Mouse (Mus musculus) spleen, postnatal 10 days (tissue): ENCODE measurements around the gene Trh.

Experiments used
- DNase-seq, 2 experiments: peaks; one replicate each; pipeline ENCODE4 v3.0.0; 2021 to 2022; ENCODE audit warnings: low spot score in 2 of 2

The Trh gene

DNA sequence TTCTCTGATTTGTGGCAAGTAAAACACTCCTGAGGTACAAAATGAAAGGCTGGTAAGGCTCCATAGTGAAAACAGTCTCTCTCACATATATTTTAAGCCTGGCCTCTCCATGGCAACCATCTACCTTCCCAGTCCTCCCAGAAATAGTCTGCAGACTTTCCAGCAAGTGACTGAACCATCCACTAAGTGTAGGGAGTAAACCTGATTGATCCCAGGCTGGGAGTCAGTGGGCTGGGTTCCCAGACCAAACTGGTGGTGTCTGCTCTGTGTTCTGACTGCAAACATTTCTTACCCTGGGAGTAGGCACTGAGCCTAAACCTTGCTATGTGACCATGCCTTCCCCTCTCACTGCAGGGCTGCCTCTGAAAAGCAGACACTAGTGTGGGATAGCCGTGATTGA, 19.5 kb downstream of the Trh start:
- DNase-seq = no peak

DNA sequence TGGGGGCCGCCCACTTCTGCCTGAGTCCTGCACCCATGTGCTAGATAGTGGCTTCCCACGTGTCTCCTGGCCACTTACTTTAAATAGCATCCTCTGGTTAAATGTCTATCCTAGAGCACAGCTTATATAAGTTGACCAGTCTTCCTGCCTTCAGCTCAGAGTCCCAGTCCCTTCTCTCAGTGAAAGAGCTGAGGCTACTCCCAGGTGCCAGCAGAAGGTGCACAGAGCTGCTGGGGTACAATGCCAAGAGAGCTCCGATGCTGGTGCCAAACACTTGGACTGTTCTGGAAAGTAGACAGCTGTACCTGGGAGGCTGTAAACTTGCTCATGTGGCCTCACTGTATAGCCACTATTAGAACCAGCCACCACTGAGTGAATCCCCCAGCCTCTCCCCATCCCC, 22.4 kb downstream of the Trh start:
- DNase-seq = no peak

DNA sequence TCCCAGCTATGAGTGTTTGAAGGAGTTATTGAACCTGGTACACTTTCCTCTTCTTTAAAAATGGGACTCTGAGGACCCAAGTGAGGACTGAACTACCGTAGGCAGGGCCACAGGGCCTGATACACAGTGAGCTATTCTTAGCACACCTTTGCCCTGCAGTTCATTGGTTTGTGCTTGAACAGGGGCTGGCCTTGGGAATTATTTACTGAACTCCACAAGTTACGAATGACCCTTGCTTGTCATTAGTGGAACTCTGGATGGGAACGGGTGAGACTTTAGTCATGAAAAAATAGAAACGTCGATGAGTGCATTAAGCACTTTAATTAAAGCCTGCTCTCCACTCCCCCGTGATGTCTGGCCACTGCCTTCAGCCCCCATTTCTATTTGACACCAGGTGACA, 22.8 kb downstream of the Trh start:
- DNase-seq = no peak

DNA sequence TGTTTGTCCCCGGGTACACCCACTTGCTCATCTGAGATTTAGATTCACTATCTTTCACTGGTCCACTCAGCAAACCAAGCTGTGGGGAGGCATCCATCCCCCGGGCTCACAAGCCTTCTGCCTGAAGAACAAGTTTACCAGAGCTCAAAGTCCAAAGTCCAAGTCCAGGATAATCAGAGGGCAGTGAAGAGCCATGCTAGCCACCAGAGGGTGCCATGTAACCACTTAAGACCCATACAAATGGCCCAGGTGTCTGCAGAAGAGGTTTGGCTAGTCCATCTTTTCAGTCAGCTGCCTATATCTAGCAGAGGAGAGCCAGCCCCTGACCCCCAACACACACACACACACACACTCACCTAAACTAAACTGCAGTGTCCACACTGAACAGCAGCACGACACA, 25.0 kb downstream of the Trh start:
- DNase-seq = peak in 1 of 2 experiments; percentile 46

DNA sequence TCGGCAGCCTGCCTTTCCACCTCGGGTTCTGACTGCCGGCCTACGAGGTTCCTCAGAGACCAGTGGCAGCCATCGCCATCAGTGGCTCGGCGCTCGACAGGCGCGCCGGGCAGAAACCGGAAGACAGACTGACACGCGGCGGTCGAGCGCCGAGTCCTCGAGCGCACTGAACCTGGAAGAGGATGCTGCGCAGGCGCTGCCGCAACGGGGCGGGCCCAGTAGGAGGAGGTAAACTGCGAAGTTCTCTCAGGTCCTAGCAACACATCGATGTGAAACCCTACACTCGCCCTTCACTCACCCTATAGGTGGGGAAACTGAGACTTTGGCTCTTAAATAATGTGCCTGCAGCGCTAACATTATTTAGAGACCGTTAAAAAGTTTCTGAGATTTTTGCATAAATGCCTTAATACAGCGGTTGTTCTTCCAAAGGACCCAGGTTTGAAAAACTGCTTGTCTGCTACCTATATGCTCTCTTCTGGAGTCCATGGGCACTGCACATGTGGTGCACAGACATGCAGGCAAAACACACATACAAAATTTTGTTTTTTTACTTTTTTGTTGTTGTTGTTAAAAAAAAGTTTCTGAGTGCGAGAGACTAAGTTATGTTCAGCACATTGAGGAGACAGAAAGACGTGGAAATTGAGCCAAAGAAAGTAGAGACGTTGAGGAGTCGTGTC, 29.5 kb downstream of the Trh start, which contains the start of gene Rbsn:
TSS of gene Rbsn (minus strand) at position 153 of the 677 bp plus-strand sequence.
- peak in 1 of 2 experiments; percentile 94 for DNase-seq

DNA sequence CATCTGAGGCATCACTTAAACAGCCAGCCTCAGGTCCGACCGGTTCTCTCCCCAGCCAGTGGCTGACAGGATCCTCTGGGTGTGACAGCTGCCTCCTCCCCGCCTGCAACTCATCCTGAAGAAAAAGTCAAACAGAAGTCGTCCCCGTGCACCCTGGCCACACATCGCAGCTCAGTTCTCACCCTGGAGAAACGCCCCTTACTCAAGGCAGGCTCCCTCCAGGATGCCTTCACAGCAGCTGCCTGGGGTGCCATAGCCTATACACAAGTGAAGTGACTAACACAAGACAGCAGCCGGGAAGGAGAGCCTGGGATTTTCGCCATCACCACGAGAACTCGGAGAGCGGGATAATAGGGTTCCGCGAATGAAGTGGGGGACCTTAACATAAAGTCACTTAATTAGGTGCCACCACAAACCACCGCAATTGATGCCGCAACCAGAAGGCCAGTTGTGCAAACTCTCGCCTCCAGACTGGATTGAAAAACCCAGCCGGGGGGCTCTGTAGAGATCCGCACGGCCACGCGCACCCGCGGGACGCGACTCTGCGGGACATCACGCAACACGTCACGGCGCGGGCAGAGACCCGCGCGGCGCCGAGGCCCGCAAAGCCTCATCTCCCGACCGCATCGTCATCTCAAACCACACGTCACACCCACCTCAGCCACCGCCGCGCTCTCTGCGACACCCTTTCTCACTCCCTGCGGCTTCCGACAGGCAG, 30.2 kb downstream of the Trh start:
- peak; percentile 31 to 75 for DNase-seq

DNA sequence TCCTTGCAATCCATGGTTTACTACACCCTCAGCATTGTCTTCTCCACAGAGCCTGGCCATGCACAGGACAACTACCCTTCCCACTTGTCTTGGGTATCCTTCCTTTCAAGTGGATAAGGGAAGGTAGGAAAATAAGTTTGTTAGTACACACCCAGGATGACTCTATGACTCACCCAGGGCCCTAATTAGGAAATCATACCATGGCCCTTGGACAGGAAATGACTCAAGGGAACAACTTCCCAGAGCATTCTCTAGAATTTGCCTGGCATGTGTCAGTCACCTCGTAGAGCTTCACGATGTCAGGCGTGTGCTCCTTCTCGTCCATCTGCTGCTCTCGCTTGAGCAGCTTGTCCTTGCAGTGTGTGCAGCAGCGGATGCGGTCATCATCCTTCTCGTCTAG, 45.0 kb downstream of the Trh start:
- no peak for DNase-seq
